Mouse (Mus musculus) midbrain, embryonic 16.5 days (tissue): ENCODE measurements at regions not wholly inside any gene's neighbourhood (a gene's known extent, or its start where the extent isn't known, plus 50 kb on each side); places are given as distances from the start of the nearest gene placed in this dataset.
"Not testable (repeated sequence)": the region's sequence is repeated elsewhere in the genome, so short reads cannot be mapped to it uniquely, and the experiment has no call there.

ENCODE experiments used
- ATAC-seq: fragments of 200-750 bp; cut with Nextera tagmentation; 2 replicates; pipeline ENCODE4 v1.8.0; 2017; ENCODE audit warnings: moderate TSS enrichment
- H3K27ac ChIP-seq: fragments of 300-500 bp; sonication (generic); 2 replicates; pipeline ENCODE4 v1.5.1; 2014; ENCODE audit warnings: mild to moderate bottlenecking, low read length, mixed read lengths
- H3K27me3 ChIP-seq: fragments of 300-500 bp; sonication (generic); 2 replicates; pipeline ENCODE4 v1.6.1; 2014; ENCODE audit warnings: low read depth, low read length, mixed read lengths; ENCODE audit not compliant: control insufficient read depth, insufficient read depth
- H3K36me3 ChIP-seq: fragments of 300-500 bp; sonication (generic); 2 replicates; pipeline ENCODE4 v1.6.1; 2014; ENCODE audit warnings: mild to moderate bottlenecking, low read length, moderate library complexity, mixed read lengths; ENCODE audit not compliant: control insufficient read depth, insufficient read depth
- H3K4me1 ChIP-seq: fragments of 300-500 bp; sonication (generic); 2 replicates; pipeline ENCODE4 v1.6.1; 2014; ENCODE audit warnings: mild to moderate bottlenecking, low read length, mixed read lengths; ENCODE audit not compliant: control insufficient read depth, insufficient read depth
- H3K4me2 ChIP-seq: fragments of 300-500 bp; sonication (generic); 2 replicates; pipeline ENCODE4 v1.6.1; 2014; ENCODE audit warnings: mild to moderate bottlenecking, low read length, mixed read lengths
- H3K4me3 ChIP-seq: fragments of 300-500 bp; sonication (generic); 2 replicates; pipeline ENCODE4 v1.5.1; 2014; ENCODE audit warnings: low read depth, mild to moderate bottlenecking, low read length, moderate library complexity, mixed read lengths
- H3K9ac ChIP-seq: fragments of 300-500 bp; sonication (generic); 2 replicates; pipeline ENCODE4 v1.6.1; 2014; ENCODE audit warnings: low read depth, low read length, mixed read lengths
- H3K9me3 ChIP-seq: fragments of 300-500 bp; sonication (generic); replicated peaks from 2 replicates; pipeline ENCODE4 v1.6.1; 2014; ENCODE audit warnings: mild to moderate bottlenecking, low read length, mixed read lengths; ENCODE audit not compliant: control insufficient read depth, poor library complexity, severe bottlenecking
- WGBS: fragments of 180-500 bp; shearing (Covaris S2); extraction: QIAGEN DNeasy Blood & Tissue Kit; methylation state at CpG from one replicate; pipeline ENCODE4 v1.1.7; 2014; 5-methylcytosine and 5-hydroxymethylcytosine counted together

DNA sequence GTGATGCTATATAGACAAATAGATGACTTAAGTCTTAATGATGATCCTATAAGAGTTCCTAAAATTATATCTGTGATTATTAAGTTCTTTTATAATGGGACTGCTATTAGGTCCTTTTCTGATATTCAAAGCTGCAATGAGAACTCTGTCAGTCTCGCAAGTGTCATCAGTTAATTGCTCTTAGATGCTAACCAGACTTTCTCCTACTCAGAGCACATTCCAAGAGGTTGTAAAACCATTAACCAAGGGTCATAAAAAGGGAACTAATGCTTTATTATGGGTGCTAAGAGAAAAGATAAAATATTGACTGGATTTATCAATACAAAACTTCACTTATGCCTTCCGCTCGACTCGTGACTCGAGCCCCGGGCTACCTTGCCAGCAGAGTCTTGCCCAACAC is 66.3 kb upstream of the Cwc22 start:
- H3K9ac ChIP-seq, H3K27ac ChIP-seq, H3K9me3 ChIP-seq, H3K36me3 ChIP-seq, H3K27me3 ChIP-seq, H3K4me3 ChIP-seq, ATAC-seq, H3K4me1 ChIP-seq, H3K4me2 ChIP-seq: not testable (repeated sequence)
- WGBS = 95% methylated on average over 6 of the region's 6 CpGs

DNA sequence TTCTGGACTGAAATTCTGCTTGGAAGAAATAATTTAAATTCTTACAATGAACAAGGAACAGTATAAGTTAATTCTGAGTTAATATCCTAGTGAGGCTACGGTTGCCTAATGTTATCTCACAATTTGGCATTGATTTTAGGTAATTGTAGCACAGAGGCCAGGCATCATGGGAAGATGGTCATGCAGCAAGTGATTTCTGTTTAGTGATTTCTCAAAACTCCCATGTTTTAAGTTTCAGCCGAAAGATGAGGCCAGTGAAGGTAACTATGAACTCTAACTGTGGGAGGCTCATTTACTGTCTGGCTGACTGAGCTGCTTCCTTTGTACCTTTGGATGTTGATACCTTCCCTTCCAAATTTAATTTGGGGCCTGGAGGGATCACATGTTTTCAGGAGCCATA is 65.6 kb upstream of the Cwc22 start:
- ATAC-seq = no peak
- Histone ChIP-seq H3K27ac (no peak overlapping the region), H3K36me3 (no peaks in the 10 kb centered on the region), H3K4me2 (no peak overlapping the region), H3K9ac (no peak overlapping the region), H3K4me1 (no peaks in the 10 kb centered on the region), H3K27me3 (no peaks in the 10 kb centered on the region), H3K9me3 (no peaks in the 10 kb centered on the region), H3K4me3 (no peak overlapping the region)
- 96% methylated on average over 2 of the region's 2 CpGs for WGBS

GRCm38 (mm10) chr2:78011051-78011800 is 65.1 kb upstream of the Cwc22 start:
- H3K9ac ChIP-seq = no peak overlapping the region
- 89% methylated on average over 2 of the region's 2 CpGs for WGBS
- no peak overlapping the region for H3K4me3 ChIP-seq
- H3K27me3 ChIP-seq = no peaks in the 10 kb centered on the region
- H3K36me3 ChIP-seq = no peaks in the 10 kb centered on the region
- no peak overlapping the region for H3K27ac ChIP-seq
- H3K9me3 ChIP-seq = no peaks in the 10 kb centered on the region
- no peaks in the 10 kb centered on the region for H3K4me1 ChIP-seq
- ATAC-seq = no peak
- H3K4me2 ChIP-seq = no peak overlapping the region

DNA sequence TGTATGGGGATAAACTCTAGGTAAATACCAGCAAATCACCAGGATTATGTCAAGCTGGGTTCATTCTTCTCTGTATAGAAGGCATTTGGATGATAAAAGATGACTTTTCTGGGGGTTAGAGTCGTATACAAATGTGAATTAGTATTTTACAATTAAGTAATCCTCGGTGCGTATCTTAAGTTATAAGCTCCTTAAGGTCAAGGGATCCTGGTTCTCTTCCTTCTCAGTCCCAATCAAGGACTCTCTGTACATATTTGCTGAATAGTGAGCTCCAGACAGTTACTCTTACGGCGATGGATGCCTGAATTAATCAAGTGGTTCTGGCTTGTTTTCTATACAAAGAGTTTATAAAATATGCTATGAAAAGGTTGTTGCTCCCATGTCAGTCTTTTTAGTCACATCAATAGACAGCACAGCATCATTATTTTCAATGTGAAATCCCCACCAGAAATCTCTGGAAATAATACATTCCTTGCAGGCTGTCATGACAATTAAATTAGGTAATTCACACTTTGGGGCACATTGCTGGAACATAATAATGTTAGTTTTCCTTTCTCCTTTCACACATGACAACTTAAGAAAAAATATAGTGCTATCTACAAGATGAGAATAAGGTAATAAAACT is 64.0 kb upstream of the Cwc22 start:
- Histone ChIP-seq H3K27me3 (no peaks in the 10 kb centered on the region), H3K4me1 (no peaks in the 10 kb centered on the region), H3K9me3 (no peaks in the 10 kb centered on the region), H3K4me2 (no peak overlapping the region), H3K4me3 (no peak overlapping the region), H3K27ac (no peak overlapping the region), H3K36me3 (no peaks in the 10 kb centered on the region), H3K9ac (no peak overlapping the region)
- no peak for ATAC-seq
- WGBS = 66% methylated on average over 5 of the region's 5 CpGs

DNA sequence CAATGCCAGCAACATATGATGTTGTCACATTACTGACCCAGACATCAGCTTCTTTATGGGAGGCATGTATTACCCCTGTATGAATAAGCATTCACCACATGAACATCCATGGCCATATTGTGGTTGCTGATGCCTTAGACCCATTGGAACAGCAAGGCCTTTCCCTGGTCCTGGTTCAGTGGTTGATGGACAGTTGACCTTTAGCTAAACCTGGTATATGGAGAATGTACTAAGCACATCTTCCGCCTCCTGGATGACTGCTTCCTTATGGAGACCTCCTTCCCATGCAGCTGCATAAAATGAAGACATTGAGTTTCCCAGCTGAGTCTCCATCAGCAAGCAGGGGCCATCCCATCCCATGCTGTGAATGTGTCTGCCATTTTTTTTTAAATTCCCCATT is 61.9 kb upstream of the Cwc22 start:
- no peak overlapping the region for H3K27ac ChIP-seq
- H3K36me3 ChIP-seq = no peaks in the 10 kb centered on the region
- 97% methylated on average over 1 of the region's 1 CpGs for WGBS
- no peak overlapping the region for H3K4me2 ChIP-seq
- ATAC-seq = no peak
- no peak overlapping the region for H3K9ac ChIP-seq
- H3K27me3 ChIP-seq = no peaks in the 10 kb centered on the region
- H3K4me3 ChIP-seq = no peak overlapping the region
- no peaks in the 10 kb centered on the region for H3K9me3 ChIP-seq
- H3K4me1 ChIP-seq = no peaks in the 10 kb centered on the region

- Histone ChIP-seq H3K4me1 (no peaks in the 10 kb centered on the region), H3K27me3 (no peaks in the 10 kb centered on the region), H3K27ac (no peak overlapping the region), H3K4me2 (no peak overlapping the region), H3K9ac (no peak overlapping the region), H3K4me3 (no peak overlapping the region), H3K9me3 (no peaks in the 10 kb centered on the region), H3K36me3 (no peaks in the 10 kb centered on the region)
- 43% methylated on average over 7 of the region's 7 CpGs for WGBS
- no peak for ATAC-seq
Measured at GRCm38 (mm10) chr2:78005402-78006021, 59.3 kb upstream of the Cwc22 start.

DNA sequence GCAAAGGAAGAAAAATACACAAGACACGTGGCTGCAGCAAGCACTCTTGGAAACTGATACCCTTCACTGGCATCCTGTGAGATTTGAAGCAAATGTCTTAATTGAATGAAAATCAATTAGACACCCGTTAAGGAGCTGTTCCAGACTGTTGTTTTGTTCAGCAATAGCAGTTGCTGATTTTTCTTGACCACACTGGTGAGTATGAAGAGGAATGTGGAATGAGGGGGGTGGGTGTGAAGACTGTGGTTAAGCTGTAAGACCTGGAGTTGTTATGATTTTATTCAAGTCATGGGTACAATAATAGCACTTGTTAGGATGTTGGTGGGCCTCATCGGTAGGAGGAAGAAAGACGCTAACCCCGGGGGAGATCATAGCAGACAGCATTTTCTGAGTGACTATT is 58.3 kb upstream of the Cwc22 start:
- H3K27me3 ChIP-seq = no peaks in the 10 kb centered on the region

More for the DNA sequence above, 58.3 kb upstream of the Cwc22 start:
- 72% methylated on average over 5 of the region's 5 CpGs for WGBS
- no peak overlapping the region for H3K4me3 ChIP-seq
- H3K4me2 ChIP-seq = no peak overlapping the region
- no peaks in the 10 kb centered on the region for H3K36me3 ChIP-seq
- H3K27ac ChIP-seq = no peak overlapping the region
- H3K4me1 ChIP-seq = no peaks in the 10 kb centered on the region
- ATAC-seq = no peak
- no peaks in the 10 kb centered on the region for H3K9me3 ChIP-seq
- no peak overlapping the region for H3K9ac ChIP-seq
